Mouse (Mus musculus) frontal cortex, postnatal 14 days (tissue): Measurements from ENCODE around the gene Lrrc7.

ENCODE experiments used
- DNase-seq, 2 experiments: peaks; one replicate each; pipeline ENCODE4 v3.0.0; 2022; ENCODE audit warnings: low spot score in 2 of 2

Lrrc7 gene

DNA sequence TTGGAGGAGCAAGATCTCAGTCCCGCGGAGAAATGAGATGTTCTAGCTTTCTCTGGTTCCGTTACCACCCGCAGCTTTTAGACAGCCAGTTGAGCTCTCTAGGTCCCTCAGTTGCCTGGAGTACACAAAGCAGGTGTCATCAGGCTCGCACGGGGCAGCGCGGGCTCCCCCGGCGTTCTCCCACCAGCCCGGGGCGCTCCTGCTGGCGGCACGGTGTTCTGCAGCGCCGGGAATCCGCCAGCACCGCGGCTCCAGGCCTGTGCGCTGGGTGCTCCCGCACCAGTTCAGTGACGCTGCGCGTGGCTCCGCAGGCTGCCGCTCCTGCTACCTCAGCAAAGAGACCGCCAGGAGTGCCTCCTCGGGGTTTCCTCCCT, at the start of gene Lrrc7:
Gene Lrrc7 (minus strand): TSS at position 235 of the 374 bp plus-strand sequence.
- DNase-seq = peak; percentile 67 to 68

DNA sequence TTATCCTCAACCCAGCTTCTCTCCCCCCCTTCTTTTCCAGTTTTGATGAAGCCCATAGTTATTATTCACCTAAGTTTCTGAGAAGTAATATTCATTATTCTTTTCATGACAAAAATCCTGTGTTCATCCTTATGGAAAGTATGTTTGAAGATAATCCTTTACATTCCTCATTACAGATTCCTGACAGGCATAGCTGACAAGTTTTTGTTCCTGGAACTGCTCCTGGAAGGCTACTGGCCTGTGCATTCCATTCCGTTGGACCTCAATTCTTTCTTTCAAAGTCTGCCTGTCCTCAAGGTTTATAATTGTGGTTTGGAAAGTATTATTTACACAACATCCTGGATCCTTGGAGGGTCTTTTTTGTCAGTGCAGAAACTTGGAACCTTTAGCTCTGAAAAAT, 45.0 kb upstream of the Lrrc7 start:
- no peak for DNase-seq

DNA sequence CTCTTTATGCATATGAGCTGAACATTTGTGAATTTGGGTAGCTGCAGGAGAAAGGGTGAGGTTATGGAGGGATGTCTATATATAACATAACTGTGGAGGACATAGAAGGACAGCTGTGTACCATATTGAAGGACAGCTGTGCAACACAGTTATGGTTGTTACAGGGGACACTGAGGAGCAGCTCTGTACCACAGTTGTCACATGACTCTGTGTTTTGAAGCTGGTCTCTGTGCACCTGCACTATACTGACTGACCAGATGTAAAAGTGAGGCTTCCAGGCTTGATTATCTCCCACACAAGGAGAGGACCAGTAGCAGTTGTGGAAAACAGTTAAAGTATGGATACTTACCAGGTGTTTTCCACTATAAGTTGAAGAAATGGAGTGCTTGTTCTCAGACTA, 43.3 kb upstream of the Lrrc7 start:
- DNase-seq = no peak

DNA sequence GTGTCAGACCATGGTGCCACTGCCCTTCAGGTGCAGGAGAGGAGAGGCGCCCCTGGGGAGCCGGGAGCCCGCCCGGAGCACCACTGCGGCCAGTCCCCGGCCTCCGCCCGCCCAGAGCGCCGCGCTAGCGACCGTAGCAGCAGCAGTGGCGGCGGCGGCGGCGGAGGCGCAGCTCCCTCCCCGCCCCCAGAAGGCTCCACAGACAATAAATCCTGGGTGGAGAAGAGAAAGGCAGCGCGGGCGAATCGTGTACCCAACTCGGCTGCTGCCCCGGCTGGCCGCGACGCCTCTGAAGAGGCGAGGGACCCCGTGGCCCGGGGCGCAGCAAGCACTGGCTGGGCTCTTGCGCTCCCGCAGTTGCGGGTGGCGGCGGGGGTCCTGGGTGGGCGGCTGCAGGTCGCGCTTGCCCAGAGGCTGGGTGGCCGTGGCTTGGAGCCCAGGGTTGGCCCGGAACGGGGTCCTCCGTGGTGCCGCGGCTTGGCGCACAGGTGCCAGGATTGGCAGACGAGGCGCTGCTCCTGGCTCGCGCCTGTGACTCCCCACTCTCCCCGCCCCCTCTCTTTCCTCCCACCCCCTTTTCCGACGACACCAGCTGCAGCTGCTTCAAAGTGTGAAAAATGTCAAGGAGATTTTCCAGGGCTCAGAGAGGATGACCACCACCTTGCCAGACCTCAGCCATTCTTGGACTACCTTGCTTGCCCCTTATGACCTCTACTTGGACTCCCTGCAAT, 600 bp downstream of the Lrrc7 start:
- DNase-seq = peak in 1 of 2 experiments; percentile 62

DNA sequence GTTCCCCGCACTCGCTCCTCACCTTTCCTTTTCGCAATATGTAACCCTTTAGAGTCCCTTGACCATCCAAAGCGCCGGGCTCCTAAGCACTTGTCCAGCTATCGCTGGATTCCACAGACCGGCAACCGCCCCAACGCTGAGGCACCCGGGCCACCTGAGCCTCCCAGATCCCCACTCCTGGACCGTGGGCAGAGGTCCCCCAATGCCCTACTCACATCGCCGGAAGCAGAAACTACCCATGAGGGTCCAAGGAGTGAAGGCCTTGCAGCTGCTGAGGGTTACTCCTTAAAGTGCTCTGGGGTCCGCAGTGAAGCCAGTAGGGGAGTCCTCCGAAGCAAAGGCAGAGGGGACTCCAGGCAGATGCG, 1.1 kb downstream of the Lrrc7 start:
- peak in 1 of 2 experiments; percentile 29 for DNase-seq

DNA sequence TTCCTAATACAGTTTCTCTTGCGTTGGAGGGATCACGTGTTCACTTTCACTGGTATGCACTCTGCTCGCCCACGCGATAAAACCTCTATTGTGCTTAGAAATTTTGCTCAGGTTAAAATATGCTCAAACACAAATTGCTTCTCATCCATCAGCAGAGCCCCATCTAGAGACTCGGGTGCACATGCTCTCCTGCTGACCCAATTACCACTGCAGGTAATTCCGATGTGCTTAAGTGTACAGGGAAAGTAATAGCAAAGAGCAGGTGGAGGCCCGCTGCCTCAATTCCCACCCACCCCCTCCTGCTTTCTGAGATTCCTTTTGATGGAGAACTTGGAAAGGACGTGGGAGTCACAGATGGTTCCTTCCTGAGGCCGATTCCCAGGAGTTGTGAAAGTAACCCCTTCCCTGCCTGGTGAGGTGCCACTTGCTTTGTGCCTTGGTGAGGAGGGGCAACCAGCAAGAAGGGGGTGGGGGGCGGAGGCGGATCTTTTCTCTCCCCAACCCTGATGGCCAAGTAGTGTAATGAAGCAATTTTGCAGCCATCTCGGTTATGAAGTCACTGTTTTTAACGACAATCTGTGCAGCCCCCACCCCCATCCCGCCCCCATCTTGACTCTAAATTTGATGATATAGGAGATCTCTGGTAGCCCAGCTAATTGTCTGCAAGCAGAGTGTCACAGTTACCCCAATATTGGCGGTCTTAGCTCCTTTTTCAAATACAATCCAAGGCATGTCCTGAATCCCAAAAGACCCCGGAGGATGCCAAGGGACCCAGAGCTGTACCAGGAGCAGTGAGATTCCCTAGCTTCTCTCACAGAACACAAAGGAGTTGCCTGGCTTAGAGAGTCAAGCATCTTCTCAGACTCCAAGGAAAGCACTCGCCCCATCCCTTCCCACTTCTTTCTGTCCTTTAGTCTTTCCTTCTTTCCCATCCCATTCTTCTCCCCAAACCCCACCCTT, 2.0 kb downstream of the Lrrc7 start:
- peak; percentile 56 to 60 for DNase-seq

DNA sequence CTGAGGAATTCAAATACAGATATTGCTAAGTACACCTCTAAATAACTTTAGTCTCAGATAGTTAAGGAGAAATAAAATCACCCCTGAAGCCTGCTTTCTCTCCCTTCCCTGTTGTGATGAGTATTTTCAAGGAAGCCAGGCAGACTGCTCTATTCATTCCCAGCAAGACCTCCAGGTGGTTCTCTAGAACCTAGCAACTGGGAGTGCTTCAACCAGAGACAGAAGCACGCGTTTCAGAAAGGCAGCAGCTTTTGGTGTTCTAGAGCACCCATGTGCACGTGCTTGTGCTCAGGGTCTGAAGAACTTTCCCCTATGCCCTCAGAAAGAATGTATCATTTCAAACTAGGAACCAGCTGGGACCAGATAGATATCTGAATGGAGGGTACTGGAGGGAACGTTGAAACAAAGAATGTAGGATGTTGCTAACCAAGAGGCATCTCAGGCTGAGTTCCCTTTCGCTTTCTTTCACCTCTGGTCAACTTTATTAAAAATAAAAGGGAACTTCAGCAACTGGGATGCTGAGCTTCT, 2.8 kb downstream of the Lrrc7 start:
- DNase-seq = no peak

DNA sequence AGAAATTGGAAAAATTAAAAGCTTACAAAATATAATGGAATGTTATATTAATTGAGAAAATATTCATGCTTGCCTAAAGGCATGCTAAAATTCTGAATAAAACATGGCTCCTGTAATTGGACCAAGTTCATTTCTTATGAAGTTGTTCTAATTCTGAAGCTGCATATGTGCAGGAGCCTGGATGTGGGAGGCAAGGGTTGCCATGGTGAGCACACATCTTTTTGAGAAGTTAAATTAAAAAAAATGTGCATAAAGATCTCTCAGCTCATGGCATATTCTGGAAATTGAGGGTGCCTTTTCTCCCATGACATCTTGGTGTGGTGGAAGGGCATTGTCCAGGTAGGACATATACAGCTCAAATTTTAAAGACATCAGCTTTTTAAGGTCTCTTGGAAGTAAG, 3.4 kb downstream of the Lrrc7 start:
- DNase-seq = no peak

DNA sequence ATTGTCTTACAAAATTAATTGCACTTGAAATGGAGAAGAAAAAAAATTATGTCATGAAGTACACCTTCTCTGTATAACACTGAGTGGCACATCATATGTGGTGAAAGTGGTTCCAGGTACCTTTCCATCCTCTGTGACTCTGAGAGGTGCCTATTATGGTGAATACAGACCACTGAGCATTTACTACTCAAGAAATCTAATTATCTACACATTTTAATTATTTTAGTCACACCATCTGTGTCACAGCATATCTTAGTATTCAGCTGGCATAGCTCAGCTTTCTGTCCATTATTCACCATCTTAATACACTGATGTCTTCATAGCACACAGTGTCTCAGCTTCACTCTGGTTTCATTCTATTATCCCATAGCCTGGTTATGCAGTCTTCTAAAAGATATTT, 7.7 kb downstream of the Lrrc7 start:
- no peak for DNase-seq

DNA sequence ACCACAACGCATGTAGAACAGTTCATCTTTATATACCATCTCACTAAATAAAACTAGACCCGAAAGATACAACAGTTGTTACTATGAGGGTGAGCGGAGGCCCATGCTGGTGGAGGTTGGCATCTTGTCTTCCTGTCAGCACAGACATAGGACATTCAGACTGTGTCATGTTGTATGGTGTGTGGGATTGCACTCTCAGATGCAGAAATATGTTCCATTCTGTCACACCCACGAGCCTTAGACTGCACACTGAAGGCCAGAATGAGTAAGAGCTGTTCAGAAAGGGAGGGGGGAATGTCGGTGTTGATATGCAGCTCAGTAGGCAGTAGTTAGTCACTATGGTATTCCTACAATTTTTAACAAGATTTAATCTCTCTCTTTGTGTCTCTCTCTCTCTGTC, 9.9 kb downstream of the Lrrc7 start:
- no peak for DNase-seq

DNA sequence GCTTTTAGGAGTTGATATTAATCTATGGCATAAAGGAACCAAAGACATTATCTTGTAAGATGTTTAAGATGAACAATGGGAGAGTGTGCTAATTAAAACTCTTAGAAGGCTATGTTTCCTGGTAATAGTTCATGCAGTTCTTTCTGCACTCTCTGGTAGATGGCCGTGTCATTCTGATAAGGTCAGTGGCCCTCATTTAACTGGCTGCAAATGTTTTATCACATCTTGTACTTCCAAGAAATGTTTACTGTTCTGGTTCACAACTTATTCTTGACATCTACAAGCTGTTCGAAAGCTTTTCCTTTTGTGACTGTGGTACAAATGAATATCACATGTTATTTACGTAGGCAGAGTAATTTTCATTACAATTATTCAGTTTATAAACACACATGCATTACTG, 18.5 kb downstream of the Lrrc7 start:
- DNase-seq = no peak

DNA sequence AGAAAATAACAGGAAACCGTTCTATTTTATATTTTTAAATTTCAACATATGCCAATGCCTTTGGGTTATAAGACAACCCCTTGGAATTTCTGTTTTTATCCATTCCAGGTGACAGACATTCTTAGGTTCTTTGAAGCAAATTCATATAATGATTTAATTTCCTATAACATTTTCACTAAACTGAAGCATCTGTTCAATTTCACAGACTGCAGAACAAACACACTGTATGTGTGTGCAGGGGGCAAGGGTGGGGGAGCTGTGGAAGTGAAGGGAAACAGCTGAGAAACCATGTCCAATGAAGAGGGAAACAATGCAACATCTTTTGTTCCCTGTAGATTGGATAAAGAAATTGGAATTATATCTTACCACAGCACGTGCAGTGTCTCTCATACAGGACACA, 29.2 kb downstream of the Lrrc7 start:
- no peak for DNase-seq

DNA sequence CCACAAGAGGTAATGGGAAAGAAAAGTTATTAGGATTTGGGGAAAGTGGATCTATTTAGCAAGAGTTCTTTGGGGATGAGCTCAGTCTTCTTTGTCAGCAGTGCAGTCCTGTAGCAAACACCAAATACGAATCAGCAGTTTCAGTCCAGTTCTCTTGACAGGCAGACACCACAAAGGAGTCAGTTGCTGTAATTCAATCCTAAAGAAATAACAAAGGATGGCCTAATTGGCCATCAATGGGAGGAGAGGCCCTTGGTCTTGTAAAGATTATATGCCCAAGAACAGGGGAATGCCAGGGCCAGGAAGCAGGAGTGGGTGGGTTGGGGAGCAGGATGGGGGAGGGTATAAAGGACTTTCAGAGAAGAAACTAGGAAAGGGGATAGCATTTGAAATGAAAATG, 33.5 kb downstream of the Lrrc7 start:
- DNase-seq = no peak

DNA sequence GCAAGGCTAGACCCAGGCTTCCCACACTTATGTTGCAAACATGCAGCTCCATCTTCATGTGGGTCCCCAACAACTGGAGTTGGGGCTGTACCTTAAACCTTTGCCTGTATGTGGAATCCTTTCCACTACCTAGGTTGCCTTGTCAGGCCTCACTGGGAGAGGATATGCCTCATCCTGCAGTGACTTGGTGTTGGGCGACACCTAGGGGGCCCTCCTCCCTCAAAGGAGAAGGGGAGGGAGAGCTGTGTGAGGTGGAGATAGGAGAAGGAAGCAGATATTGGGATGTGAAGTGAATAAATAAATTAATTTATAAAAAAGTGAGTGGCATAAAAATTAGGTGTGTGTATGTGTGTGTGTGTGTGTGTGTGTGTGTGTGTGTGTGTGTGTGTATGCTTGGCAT, 68.3 kb downstream of the Lrrc7 start:
- DNase-seq = no peak

DNA sequence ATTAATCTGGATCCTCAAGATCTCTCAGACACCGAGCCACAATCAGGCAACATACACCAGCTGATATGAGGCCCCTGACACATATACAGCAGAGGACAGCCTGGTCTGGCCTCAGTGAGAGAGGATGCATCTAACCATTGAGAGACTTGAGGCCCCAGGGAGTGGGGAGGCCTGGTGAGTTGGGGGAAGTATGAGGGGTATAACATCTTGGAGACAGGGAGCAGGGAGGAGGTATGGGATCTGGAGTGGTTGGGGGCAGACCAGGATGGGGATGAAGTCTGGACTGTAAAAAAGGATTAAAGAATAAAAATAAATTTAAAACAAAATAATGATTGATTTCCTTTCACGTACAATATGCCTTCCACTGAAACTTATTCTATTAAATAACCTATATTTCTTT, 82.3 kb downstream of the Lrrc7 start:
- no peak for DNase-seq

DNA sequence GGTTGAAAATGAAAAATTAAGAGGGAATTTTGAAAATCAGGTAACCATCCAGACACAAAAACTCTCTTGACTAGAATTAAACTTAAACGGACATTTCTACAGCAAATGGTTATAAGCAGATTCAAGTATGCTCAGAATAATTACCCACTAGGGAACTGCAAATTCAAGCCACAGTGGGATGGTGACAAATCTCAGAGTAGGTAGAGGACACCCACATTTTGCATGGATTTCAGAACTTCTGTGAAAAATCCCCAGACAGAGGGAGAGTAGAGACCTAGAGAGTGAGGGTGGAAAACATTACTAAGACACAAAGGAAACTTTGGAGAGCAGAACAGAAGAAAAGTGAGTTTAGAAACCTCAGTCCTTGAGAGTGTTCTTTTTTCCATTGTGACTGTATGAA, 161.4 kb downstream of the Lrrc7 start:
- DNase-seq = no peak

DNA sequence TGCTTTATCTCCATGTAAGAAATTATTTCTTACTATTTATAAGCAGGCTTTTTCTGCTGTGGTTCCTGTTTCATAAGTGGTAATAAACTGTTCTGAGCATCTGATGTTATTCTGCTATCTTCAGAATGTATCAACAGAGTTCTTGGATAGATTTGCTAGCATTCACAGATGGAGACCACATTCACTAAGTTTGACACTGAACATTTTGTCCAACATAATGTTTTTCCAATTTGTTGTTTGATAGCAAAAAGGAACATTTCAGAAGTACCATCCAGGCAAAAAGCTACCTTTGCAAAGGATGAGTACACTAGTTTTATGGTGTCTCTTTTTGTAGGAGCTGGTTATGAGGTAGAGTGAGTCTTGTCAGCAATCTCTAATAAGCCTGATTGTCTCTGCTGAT, 170.5 kb downstream of the Lrrc7 start:
- no peak for DNase-seq

DNA sequence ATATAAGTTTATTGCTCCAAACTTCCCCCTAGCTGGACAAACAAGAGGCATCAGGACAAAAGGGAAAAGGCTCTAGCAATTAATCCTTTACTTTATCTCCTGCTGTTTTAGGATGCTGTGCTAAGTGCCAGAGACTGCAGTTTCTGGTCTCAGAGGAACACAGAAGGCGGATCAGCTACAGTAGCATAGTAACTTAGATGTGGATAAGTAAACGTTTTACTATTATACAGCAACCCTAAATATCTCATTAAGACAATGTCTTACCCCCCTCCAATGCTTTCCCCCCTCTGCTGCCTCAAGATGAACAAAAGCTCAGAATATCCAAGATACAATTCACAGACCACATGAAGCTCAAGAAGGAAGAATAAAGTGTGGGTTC, 174.0 kb downstream of the Lrrc7 start:
- DNase-seq = no peak

DNA sequence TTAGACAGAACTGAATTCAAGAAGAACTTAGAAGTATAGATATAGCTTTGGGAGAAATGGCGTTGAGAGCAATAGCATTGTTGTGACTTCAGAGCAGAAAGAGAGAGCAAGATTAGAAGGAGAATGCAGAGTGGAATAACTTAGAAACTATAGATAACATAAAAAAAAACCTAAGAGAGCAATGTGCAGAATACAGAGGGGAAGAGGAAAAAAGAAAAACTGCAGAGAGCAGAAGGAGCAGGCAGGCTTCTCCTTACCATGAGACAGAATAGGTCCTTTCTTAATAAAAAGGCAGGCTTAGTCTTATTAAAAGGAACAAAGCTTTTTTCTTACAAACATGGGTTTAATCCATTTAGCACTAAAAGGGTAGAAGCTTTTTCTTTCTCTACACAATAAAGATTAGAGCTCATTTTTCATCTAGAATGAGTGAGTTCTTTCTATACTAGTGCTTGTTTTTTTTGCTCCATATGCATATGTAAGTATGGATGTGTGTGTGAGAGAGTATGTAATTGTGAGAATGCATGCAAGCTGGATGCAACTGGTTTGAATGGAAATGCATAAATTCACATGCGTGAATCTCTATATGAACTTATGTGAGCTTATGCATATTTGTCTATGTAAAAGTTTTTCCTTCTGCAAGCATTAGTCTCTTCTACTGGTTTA, 174.5 kb downstream of the Lrrc7 start:
- no peak for DNase-seq

DNA sequence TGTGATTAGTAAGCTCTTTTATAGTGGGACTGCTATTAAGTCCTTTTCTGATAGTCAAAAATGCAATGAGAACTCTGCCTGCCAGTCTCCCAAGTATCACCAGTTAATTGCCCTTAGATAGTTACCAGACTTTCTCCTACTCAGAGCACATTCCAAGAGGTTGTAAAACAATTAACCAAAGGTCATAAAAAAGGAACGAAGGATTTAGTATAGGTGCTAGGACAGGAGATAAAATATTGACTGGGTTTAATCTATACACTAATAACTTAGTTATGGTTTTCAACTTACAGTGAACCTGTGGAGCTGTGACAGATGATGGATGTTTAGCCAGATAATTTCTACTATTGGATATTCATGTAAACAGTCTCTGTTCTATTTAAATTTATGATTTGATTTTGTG, 175.2 kb downstream of the Lrrc7 start:
- DNase-seq = no peak

DNA sequence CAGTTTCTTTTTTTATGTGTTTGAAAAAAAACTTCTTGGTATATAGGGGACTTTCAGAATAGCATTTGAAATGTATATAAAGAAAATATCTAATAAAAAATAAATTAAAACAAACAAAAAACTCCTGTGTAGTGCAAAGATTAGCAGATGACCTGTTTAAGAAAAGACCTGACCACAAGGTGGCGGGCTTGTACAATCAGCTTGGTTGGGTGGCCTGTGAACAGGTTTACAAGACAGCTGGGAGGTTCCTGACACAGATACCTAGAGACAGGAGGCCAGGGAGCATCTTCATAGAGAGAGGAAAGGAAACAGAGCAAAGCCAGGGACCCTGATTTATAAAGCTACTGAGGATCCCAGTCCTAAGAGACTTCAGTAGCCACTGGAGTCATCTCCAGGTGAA, 186.1 kb downstream of the Lrrc7 start:
- DNase-seq = no peak

DNA sequence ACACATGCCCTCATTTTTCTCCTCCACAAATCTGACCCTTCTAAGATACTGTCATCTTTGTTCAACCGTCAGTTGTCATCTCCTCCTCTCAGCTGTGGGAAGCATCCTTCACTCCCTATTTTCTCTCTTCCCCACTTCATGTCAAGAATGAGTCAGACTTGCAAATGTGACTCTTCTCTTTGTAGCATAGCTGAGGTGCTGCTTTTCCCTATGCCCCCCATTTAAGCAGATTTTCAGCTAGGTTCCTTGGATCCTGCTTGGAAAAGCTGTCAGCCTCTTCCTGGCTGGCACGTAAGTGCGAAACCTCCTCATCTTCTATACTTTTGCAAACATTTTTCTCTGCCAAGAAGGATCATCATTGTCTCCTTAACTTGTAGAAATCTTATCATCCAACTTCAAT, 192.9 kb downstream of the Lrrc7 start:
- DNase-seq = no peak
